Mouse (Mus musculus): ENCODE measurements around the gene Lurap1l.
"Not testable (repeated sequence)": the region's sequence is repeated elsewhere in the genome, so short reads cannot be mapped to it uniquely, and the experiment has no call there.

Lurap1l gene

DNA sequence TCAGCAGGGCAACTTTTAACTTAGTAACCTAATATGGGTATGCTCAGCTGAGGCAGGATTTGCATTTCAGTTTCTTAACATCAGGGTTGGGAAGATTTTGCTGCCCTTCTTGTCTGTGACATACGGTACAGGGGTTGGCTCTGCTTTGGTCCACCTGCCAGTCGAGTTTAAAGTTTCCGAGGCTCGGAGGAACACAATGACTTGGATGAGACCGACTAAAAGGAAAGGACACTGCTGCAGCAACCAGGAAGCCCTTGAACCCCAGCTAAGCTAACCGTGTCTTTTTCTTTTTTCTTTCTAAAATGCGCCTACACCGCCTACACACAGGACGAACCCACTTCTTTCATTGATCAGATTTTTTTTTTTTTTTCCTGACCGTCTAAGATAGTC, at the start of gene Lurap1l:
Gene Lurap1l, plus strand, starts transcription at position 166 of the 390 bp plus-strand sequence.
- no peak for DNase-seq

DNA sequence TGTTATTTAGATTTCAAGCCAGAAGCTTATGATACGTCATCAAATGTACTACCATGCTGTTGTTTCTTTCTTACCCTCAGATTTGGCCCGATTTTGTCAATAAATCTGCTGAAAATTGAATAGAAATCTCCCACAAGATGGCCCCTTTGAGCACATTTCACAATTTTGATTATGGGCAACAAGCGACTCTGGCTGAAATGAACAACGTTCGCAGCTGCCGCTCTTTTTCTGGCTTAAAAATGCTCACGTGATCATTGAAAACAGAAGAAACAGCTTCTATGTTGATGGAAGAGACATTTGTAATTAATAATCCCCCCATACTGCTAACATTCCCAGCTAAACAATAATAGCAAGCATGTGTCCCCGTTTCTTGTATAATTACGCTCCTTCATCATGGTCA, 47.5 kb upstream of the Lurap1l start:
- DNase-seq, result no peak

DNA sequence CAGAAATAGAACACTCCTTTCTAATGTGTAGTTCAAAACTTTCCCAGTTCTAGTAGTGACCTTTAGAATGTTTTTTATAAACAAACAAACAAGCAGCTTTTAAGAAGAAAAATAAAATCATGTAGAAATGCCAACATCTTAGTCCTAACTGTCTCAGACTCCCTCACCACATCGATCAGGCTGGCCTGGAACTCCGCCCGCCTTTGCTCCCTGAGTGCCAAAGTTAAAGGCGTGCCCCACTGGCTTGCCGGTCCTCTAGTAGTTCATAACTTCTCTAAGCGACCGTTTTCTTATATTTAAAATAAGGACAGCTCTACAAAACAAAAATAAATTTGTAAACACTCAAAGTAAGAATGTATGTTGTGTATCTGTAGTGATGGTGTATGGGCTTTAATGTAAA, 46.5 kb upstream of the Lurap1l start:
- no peak for DNase-seq

DNA sequence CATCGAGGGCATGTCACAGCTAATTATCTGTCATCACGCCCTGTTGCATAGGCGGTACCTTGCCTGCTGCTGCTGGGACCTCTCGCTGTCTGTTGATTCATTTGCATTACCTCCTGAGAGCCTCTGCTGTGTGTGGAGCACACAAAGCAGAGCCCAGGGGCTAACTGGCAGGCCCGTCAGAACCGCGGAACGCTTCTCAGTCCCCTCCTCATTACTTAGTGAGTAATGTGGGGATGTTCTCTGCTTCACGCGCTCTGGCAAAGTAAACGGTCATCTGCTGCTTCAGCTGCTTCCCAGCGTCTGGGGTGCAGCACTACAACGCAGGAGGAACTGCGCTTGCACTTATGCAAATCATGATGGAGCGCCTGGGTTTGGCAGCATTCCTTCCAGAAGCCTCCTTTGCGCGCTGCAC, 45.9 kb upstream of the Lurap1l start:
- no peak for DNase-seq

DNA sequence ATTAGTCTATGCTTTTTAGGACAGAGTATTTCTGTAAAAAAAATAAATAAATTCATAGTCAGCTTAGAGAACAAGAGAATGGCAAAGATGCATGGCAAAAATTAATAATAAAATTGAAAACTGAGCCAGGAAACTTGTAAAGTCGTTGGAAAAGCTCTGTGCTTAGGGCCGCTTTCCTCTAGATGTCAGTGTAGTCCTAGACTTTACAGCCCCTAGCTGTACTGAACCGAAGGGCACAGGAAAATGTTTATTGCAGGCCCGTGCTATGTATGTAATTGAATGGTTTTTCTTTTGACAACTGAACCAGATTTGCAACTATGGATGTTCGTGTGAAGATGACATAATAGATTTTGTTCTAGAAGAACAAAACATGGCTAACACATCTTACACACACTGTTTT, 44.4 kb upstream of the Lurap1l start:
- DNase-seq, result no peak

GRCm38 (mm10) chr4:80869598-80869997, 40.8 kb upstream of the Lurap1l start:
- no peak for DNase-seq

- DNase-seq, result no peak
Observed at GRCm38 (mm10) chr4:80872847-80873644, 37.4 kb upstream of the Lurap1l start.

- DNase-seq, result no peak
Observed at GRCm38 (mm10) chr4:80874121-80874859, 36.2 kb upstream of the Lurap1l start.

DNA sequence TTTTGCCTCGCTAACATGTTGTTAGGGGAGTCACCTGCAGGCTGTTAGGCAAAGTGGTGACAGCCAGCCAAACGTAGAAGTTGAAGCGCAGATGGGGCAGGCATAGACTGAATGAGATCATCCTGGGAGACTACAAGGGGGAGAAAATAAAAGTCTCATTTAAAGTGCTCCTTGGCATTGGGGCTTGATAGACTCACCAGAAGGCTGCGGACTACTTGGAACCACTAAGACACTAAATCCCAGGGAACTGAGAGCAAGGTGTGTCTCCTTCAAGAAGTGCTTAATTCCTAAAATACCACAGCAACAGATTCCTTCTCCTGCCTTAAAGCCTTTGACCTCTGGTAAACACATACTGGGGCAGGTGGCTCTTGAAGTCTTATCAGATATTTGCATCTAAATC, 35.4 kb upstream of the Lurap1l start:
- DNase-seq, result no peak

DNA sequence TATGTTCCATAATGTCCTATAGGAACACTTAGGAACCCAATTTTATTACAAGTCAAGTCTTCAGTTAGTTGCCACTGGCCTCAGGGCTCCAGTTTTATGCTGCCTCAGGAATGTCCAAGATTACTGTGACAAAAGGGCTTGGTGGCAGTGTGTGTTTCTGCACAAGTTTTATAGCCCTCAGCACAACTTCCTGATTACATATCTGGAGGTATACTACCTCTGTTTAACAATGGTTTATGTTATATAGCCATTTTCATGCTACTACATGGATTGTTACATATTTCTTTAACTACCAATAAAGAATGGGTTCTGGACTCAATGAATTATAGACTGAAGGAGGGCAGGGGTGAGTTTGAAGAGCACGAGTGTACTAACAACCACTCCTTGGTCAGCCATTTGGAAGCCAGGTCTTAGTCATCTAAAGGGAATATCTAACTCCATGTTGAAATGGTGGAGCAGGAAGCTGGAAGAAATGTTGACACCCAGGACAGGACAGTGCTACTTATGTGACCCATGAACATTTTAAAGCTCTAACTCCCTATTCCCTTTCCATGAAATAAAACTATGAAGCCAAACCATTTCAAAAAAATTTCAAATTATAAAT, 28.3 kb upstream of the Lurap1l start:
- no peak for DNase-seq

DNA sequence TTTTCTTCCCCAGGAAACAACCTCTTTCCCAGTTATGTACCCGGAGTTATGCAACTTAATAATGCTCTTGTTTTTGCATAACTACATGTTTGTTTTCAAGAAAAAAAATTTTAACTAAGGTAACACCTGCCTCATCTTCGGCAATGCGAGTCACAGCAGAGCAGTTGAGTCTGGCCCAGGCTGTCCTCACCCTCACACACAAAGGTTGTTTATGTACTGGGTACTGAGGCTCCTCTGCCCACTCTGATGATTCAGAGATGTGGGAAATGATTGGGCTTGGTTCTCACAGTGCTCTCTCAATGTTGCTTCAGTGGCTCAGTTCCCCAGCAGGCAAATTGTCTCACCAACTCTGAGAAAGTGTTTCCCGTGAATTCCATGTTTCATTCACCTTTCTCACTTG, 23.8 kb upstream of the Lurap1l start:
- no peak for DNase-seq

- DNase-seq, result no peak
Observed at GRCm38 (mm10) chr4:80891004-80891403, 19.4 kb upstream of the Lurap1l start.

DNA sequence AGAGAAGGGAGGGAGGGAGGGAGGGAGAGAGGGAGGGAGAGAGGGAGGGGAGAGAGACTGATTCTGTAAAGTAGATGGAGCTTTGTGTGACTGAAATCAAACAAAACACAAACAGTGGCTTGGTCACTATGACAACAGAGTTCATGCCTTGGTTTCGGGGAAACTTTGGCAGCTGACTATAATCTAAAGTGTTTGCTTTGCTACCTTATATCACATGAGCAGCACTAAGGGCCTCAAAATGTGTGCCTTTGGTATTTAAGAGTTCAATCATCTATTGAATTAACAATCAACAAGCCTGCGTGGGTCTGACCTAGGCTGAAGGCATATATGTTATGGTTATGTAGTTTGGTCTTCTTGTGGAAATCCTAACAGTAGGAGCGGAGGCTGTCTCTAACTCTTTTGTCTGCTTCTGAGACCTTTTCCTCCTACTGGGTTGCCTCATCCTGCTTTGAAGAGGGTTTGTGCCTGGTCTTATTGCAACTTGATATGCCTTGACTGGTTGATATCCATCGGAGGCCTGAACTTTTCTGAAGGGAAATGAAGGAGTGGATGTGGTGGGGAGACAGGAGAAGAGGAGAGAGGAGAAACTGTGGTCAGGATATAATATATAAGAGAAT, 15.1 kb upstream of the Lurap1l start:
- DNase-seq, result no peak

DNA sequence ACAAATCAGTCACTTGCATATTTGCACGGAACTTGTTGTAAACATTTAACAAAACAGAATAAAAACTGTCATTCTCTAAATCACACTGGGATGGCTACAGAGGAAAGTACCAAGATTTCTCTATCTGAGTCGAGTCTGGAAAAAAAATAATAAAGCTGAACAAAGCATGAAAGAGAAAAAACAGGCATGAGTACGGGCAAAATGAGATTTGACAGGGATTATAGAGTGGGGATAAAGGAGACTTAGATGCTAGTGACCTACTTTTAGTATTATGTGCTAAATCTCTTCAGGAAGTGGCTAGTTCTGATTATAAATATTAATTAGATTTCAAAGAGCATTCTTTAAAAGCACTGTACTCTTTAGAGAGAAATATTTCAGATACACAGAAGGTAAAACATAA, 3.7 kb upstream of the Lurap1l start:
- DNase-seq, result no peak

GRCm38 (mm10) chr4:80907973-80908372, 2.5 kb upstream of the Lurap1l start:
- DNase-seq, result no peak

DNA sequence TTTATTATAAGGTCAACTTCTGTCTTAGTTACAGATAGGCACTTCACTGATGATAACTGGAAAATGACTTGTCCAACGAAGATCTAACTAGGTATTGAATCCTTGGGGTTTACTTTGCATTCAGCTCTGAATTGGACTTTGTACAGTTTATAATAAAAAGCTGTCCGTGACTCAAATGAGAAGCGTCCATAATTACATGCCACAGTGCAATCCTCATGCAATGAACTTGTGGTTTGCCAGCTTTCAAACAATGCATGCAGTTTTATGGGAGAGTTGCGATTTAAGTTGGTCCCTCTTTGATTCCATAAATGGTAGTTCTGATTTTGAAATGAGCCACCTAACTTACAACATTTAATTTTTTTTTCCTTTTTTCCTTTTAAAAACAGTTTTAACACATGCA, 1.5 kb upstream of the Lurap1l start:
- no peak for DNase-seq

DNA sequence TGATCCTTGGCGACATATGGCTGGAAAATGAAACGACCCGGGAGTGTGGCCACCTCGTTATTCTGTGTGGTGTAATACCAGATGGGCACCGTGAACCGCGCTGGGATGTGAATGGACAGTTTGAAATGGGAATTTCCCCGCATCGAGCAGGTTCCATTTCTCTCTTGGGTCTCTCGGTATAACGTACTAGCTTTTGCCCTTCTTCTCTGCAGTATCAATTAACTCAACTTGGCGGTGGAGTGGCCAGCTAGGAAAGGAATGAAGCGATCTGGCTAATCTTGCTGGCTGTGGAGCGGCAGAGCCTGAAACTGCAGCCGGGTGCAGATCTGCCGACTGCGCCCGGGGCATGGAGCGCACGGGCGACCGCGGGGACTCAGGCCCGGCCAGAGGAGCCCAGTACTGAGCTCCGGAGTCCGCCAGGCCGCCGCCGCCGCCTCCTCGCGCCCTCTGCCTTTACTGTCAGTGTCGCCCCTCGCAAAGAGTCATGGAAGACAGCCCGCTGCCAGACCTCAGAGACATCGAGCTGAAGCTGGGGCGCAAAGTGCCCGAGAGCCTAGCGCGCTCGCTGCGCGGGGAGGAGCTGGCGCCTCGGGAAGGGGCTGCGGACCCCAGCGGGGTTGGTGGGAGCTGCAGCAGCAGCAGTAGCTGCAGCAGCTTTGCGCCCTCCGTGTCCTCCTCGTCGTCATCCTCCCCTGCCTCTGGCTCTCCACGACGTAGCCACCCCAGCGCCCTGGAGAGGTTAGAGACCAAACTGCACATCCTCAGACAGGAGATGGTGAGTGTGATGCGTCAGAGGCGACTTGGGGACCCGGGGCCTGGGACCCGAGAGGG, 640 bp downstream of the Lurap1l start:
- DNase-seq, result peak in 1 of 2 experiments; percentile 1

GRCm38 (mm10) chr4:80911706-80912540, 1.5 kb downstream of the Lurap1l start:
- peak; percentile 6 to 9 for DNase-seq

DNA sequence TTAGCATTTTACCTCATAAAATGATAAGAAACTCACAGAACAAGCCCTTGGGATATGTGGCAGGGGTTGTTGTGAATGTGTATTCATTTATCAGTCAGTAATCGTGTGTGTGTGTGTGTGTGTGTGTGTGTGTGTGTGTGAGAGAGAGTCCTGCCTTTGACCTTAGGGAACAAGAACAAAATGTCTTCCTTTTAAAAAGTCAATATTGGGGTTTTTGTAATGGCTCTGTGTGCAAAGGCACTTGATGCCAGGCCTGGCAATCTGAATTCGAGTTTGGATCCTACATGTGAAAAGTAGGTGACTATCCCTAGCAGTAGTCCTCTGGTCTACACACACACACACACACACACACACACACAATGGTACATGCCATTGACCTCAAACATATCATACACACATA, 4.8 kb downstream of the Lurap1l start:
- no peak for DNase-seq

DNA sequence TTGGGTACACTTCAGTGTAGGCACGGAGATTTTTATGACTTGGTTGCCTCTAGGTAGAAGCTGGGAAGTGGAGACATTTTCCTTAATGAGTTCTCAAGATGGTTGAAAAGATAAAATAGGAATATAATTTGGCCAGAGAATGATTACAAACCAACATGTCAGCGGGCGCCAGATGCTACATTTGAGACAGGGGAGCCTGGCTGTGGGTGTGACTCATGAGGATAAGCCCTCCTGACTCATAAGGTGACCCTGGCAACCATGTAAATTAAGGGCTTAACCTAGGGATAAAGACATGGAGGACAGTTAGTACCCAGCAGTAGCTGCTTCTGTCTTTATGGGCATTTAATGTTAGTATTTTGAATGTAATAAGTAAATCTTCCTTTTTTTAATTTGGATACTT, 6.2 kb downstream of the Lurap1l start:
- DNase-seq, result no peak

GRCm38 (mm10) chr4:80917128-80917527, 6.7 kb downstream of the Lurap1l start:
- DNase-seq, result not testable (repeated sequence)

DNA sequence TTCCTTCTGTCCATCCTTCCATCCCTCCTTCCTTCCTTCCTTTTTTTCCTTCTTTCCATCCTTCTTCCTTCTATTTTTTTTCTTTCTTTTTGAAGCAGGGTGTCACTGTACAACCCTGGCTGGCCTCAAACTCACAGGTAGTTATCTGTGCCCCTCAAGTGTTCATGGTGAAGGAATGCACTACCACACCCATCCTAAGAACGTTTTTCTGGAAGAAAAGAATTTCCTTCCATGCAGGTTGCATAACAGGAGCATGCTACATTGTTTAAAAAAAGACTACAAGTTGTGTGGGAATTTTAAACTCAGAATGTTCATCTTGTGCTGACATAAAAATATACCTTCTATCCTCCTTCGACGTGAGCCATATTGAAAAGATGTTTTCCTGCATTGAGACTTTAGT, 7.4 kb downstream of the Lurap1l start:
- no peak for DNase-seq
